Mouse (Mus musculus): ENCODE data around the gene Iqch.
"Not testable (repeated sequence)": the region's sequence is repeated elsewhere in the genome, so short reads cannot be mapped to it uniquely, and the experiment has no call there.

- TF ChIP-seq CTCF (IDR thresholded peaks at IDR 0.05; ENCODE audit: extremely low read depth, insufficient read length, insufficient replicate concordance, low read depth, low read length); POLR2A (IDR thresholded peaks at IDR 0.05; ENCODE audit: low read depth, low read length): not testable (repeated sequence)
Observed at GRCm38 (mm10) chr9:63550701-63551100, 51.6 kb downstream of the Iqch start.

Data from small intestine, adult 2 months (tissue).